Mouse (Mus musculus) neural tube, embryonic 12.5 days (tissue): ENCODE measurements around the gene Zfp605. TPM values are rescaled to one million over a fixed set of nuclear protein-coding genes. Genes with fewer than 3 reads are reported as not detected.

Experiments used
- polyA plus RNA-seq: library from polyadenylated mRNA; unstranded; fragments of >200 nt; fragmentation: Nextera tagmentation; extraction: Ambion mirVana; gene quantifications from 2 replicates; pipeline ENCODE4 v1.2.1, GENCODE M21; 2016

The Zfp605 gene
- polyA plus RNA-seq, 1 experiment from 2014 or later = 9.3 TPM

Other genes with a start within 250 kb of the Zfp605 start
- 0.48 and 0.49 TPM in 2 replicates for gene Gm15446, start 186.7 kb upstream of the Zfp605 start, polyA plus RNA-seq
- 24.8 and 29.9 TPM in 2 replicates for gene Zfp932, start 113.6 kb upstream of the Zfp605 start, polyA plus RNA-seq
- 5.2 and 6.3 TPM in 2 replicates for gene Gm17655, start 37.6 kb upstream of the Zfp605 start, polyA plus RNA-seq
- gene Gm35315, start 15.7 kb upstream of the Zfp605 start, polyA plus RNA-seq = 0.65 and 0.70 TPM in 2 replicates
- 1.3 and 1.8 TPM in 2 replicates for gene Plcxd1, start 10.1 kb upstream of the Zfp605 start, polyA plus RNA-seq
- 51.2 and 61.7 TPM in 2 replicates for gene Gtpbp6, start 1.9 kb upstream of the Zfp605 start, polyA plus RNA-seq
- 97.0 and 97.8 TPM in 2 replicates for gene Chfr, start 25.8 kb downstream of the Zfp605 start, polyA plus RNA-seq
- gene Golga3, start 66.6 kb downstream of the Zfp605 start, polyA plus RNA-seq = 23.0 and 24.4 TPM in 2 replicates
- 33.5 and 34.1 TPM in 2 replicates for gene Ankle2, start 120.9 kb downstream of the Zfp605 start, polyA plus RNA-seq
- gene Pgam5, start 159.8 kb downstream of the Zfp605 start, polyA plus RNA-seq = 84.7 and 93.8 TPM in 2 replicates
- gene Pxmp2, start 176.1 kb downstream of the Zfp605 start, polyA plus RNA-seq = 10.1 and 10.3 TPM in 2 replicates
- gene Pole, start 176.2 kb downstream of the Zfp605 start, polyA plus RNA-seq = 18.7 and 20.4 TPM in 2 replicates
- 2.1 and 2.4 TPM in 2 replicates for gene P2rx2, start 233.1 kb downstream of the Zfp605 start, polyA plus RNA-seq
- not detected in 2 replicates for gene Lrcol1, start 234.6 kb downstream of the Zfp605 start, polyA plus RNA-seq